Mouse (Mus musculus) cerebellum, adult 2 months (tissue): ENCODE data around the gene Slc46a1.

Source experiments
- CTCF ChIP-seq: fragments of 200-500 bp; IDR thresholded peaks from 2 replicates; pipeline ENCODE4 v1.5.1; 2011; ENCODE audit warnings: low read depth, mild to moderate bottlenecking, control low read depth, low read length, moderate library complexity, borderline replicate concordance; ENCODE audit not compliant: insufficient read depth
- POLR2A ChIP-seq: fragments of 200-500 bp; IDR thresholded peaks from 2 replicates; pipeline ENCODE4 v1.6.1; 2011; ENCODE audit warnings: low read length, control low read depth, borderline replicate concordance; ENCODE audit not compliant: insufficient read depth

DNA sequence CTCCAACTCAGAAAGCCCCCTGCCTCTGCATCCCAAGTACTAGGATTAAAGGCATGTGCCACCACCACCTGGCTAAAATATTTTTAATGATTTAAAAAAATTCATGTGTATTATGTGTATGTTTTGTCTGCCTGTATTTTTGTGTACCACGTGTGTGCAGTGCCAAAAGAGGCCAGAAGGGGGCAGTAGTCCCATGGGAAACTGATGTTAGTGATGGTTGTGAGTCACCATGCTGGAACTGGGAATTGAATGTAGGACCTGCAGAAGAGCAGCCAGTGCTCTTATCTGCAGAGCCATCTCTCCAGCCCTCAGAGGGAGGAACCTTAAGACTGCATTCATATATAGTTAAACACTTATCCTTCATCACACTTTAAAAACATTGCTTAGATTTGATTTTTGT lies 3.6 kb upstream of the Slc46a1 start:
- TF ChIP-seq CTCF (peak; percentile 19; the same call in 1 of the 2 replicates), POLR2A (no peak)
